Mouse (Mus musculus) CH12.LX (cell line): ENCODE measurements around the gene Smc2.
"Not testable (repeated sequence)": the region's sequence is repeated elsewhere in the genome, so short reads cannot be mapped to it uniquely, and the experiment has no call there.

Source experiments
- CHD1 ChIP-seq: IDR thresholded peaks from 2 replicates; pipeline ENCODE4 v1.6.1; 2012; ENCODE audit warnings: low read depth, low read length, improper control_type of control experiment, inconsistent platforms
- CTCF ChIP-seq, 2 experiments: IDR thresholded peaks in 1 of 2; conservative IDR thresholded peaks in 1 of 2; 2 replicates each; pipeline ENCODE4 v1.5.1; 2011 to 2012; ENCODE audit warnings: low read depth in 2 of 2, low read length in 2 of 2, improper control_type of control experiment in 1 of 2, inconsistent platforms in 1 of 2, mild to moderate bottlenecking in 1 of 2, moderate library complexity in 1 of 2
- ETS1 ChIP-seq: conservative IDR thresholded peaks from 2 replicates; pipeline ENCODE4 v1.6.1; 2012; ENCODE audit warnings: low read depth, mild to moderate bottlenecking, inconsistent platforms, low read length, improper control_type of control experiment, moderate library complexity
- JUND ChIP-seq: conservative IDR thresholded peaks from 2 replicates; pipeline ENCODE4 v1.6.1; 2011; ENCODE audit warnings: low read depth, low read length, improper control_type of control experiment
- MAZ ChIP-seq: IDR thresholded peaks from 2 replicates; pipeline ENCODE4 v1.6.1; 2012; ENCODE audit warnings: low read depth, mild to moderate bottlenecking, inconsistent platforms, low read length, improper control_type of control experiment, moderate library complexity
- POLR2A ChIP-seq: IDR thresholded peaks from 2 replicates; pipeline ENCODE4 v1.6.1; 2011; ENCODE audit warnings: low read depth, mild to moderate bottlenecking, improper control_type of control experiment, low read length
- TBP ChIP-seq: conservative IDR thresholded peaks from 2 replicates; pipeline ENCODE4 v1.6.1; 2011; ENCODE audit warnings: low read depth, low read length, improper control_type of control experiment

DNA sequence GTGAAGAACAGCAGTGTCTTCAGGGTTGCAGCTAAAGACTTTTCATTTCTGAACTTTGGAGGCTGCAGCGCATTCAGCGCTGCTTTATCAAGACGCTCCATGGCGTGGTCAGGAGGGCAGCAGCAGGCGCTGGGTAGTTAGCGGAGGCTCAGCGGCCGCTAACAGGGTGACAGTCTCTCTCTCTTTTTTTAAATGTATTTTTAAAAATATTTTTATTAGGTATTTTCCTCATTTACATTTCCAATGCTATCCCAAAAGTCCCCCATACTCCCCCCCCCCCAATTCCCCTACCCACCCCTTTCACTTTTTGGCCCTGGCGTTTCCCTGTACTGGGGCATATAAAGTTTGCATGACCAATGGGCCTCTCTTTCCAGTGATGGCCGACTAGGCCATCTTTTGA, 58.1 kb downstream of the Smc2 start, which contains the start of gene Vma21-ps:
- not testable (repeated sequence) for TF ChIP-seq TBP; POLR2A; CHD1; MAZ; CTCF (conservative IDR thresholded peaks at IDR 0.05 in 1 of 2, IDR thresholded peaks at IDR 0.05 in 1 of 2; ENCODE audit: low read depth in 2 of 2, low read length in 2 of 2); JUND; ETS1
